Mouse (Mus musculus) kidney, postnatal 0 days (tissue): ENCODE results near the gene Rps6kb1. TPM values are rescaled to one million over a fixed set of nuclear protein-coding genes. Genes with fewer than 3 reads are reported as not detected.
A peak's percentile ranks its signal among the peaks of the same experiment; 100 is the strongest.

Experiments used
- ATAC-seq: fragments of 200-750 bp; cut with Nextera tagmentation; replicated peaks from 2 replicates; pipeline ENCODE4 v1.8.0; 2017; ENCODE audit warnings: low read depth, moderate number of reproducible peaks, moderate TSS enrichment, moderate library complexity; ENCODE audit not compliant: low FRiP score
- DNase-seq: peaks from one replicate; pipeline ENCODE4 v3.0.0-alpha.2; 2016; ENCODE audit warnings: low spot score
- H3K27ac ChIP-seq: fragments of 300-500 bp; sonication (generic); 2 replicates; pipeline ENCODE4 v1.5.1; 2014; ENCODE audit warnings: mild to moderate bottlenecking
- H3K27me3 ChIP-seq: fragments of 300-500 bp; sonication (generic); 2 replicates; pipeline ENCODE4 v1.6.1; 2014; ENCODE audit warnings: low read length, mixed read lengths; ENCODE audit not compliant: insufficient read depth
- H3K36me3 ChIP-seq: fragments of 300-500 bp; sonication (generic); 2 replicates; pipeline ENCODE4 v1.6.1; 2014; ENCODE audit warnings: low read length, mixed read lengths; ENCODE audit not compliant: insufficient read depth
- H3K4me1 ChIP-seq: fragments of 300-500 bp; sonication (generic); replicated peaks from 2 replicates; pipeline ENCODE4 v1.6.1; 2014; ENCODE audit warnings: antibody characterized with exemption, low read length, mixed read lengths; ENCODE audit not compliant: insufficient read depth
- H3K4me2 ChIP-seq: fragments of 300-500 bp; sonication (generic); 2 replicates; pipeline ENCODE4 v1.6.1; 2014; ENCODE audit warnings: mild to moderate bottlenecking, low read length, moderate library complexity, mixed read lengths
- H3K4me3 ChIP-seq: fragments of 300-500 bp; sonication (generic); replicated peaks from 2 replicates; pipeline ENCODE4 v1.5.1; 2014; ENCODE audit warnings: low read depth, low read length
- H3K9ac ChIP-seq: fragments of 300-500 bp; sonication (generic); 2 replicates; pipeline ENCODE4 v1.6.1; 2014; ENCODE audit warnings: low read depth, low read length
- H3K9me3 ChIP-seq: fragments of 300-500 bp; sonication (generic); replicated peaks from 2 replicates; pipeline ENCODE4 v1.6.1; 2016; ENCODE audit warnings: low read length, inconsistent platforms, mixed read lengths
- CTCF ChIP-seq: IDR thresholded peaks from 2 replicates; pipeline ENCODE4 v1.5.1; 2016; ENCODE audit warnings: antibody characterized with exemption, low read depth, mild to moderate bottlenecking, moderate library complexity
- WGBS: fragments of 180-500 bp; shearing (Covaris S2); extraction: QIAGEN DNeasy Blood & Tissue Kit; methylation state at CpG from one replicate; pipeline ENCODE4 v1.1.7; 2014; 5-methylcytosine and 5-hydroxymethylcytosine counted together
- polyA plus RNA-seq: library from polyadenylated mRNA; unstranded; fragments of >200 nt; fragmentation: Nextera tagmentation; extraction: Ambion mirVana; gene quantifications from 2 replicates; pipeline ENCODE4 v1.2.1, GENCODE M21; 2015

The Rps6kb1 gene
- polyA plus RNA-seq, 1 experiment from 2014 or later = 50.8 TPM

DNA sequence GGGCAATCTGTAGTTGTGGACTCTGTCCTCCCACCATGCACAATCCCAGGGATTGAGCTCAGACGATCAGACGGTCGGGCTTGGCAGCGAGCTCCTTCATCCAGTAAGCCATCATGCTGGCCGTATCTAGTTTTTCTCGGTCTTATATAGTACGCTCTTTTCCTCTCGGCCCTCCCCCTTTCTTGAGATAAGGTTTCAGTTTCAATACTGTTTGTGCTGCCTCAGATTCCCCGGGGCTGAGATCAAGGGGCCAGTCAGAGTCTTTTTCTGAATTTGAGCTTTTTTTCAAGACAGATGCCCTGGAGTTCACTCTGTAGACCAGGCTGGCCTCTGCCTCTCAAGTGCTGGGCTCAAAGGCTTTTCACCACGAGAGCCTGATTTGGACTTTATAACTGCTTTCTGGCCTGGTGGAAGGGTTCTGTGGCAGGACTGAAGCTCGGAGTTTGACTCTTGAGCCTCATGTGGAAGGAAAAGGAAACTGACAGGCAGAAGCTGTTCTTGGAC, 36.7 kb upstream of the Rps6kb1 start:
- TF ChIP-seq CTCF = no peak
- Histone ChIP-seq H3K27ac (peak overlapping the region; percentile 81), H3K4me1 (peaks cover 25% of the 10 kb centered on the region), H3K36me3 (no peaks in the 10 kb centered on the region), H3K9me3 (no peaks in the 10 kb centered on the region), H3K9ac (no peak overlapping the region), H3K4me3 (no peak overlapping the region), H3K4me2 (peak overlapping the region; percentile 25; the same call in 1 of the 2 replicates), H3K27me3 (no peaks in the 10 kb centered on the region)
- WGBS = 31% methylated on average over 11 of the region's 11 CpGs
- 0 out of 2 replicates have a peak, but pooled peaks have one; percentile 9 for ATAC-seq
- peak; percentile 80 for DNase-seq

- Histone ChIP-seq H3K27ac (peak overlapping the region; percentile 81), H3K4me2 (no peak overlapping the region), H3K9me3 (no peaks in the 10 kb centered on the region), H3K4me1 (peaks cover 25% of the 10 kb centered on the region), H3K9ac (no peak overlapping the region), H3K36me3 (no peaks in the 10 kb centered on the region), H3K27me3 (no peaks in the 10 kb centered on the region), H3K4me3 (no peak overlapping the region)
- 75% methylated on average over 9 of the region's 9 CpGs for WGBS
- no peak for TF ChIP-seq CTCF
- ATAC-seq = peak; percentile 76
- peak; percentile 35 for DNase-seq
Observed at GRCm38 (mm10) chr11:86580319-86581113, 35.9 kb upstream of the Rps6kb1 start.

GRCm38 (mm10) chr11:86579731-86580318, 35.2 kb upstream of the Rps6kb1 start:
- Histone ChIP-seq H3K27ac (peak overlapping the region; percentile 81), H3K9me3 (no peaks in the 10 kb centered on the region), H3K4me1 (peaks cover 25% of the 10 kb centered on the region), H3K4me2 (no peak overlapping the region), H3K36me3 (no peaks in the 10 kb centered on the region), H3K4me3 (no peak overlapping the region), H3K9ac (no peak overlapping the region), H3K27me3 (no peaks in the 10 kb centered on the region)
- 67% methylated on average over 10 of the region's 10 CpGs for WGBS
- DNase-seq (no peak), ATAC-seq (peak; percentile 14; the same call in 1 of the 2 replicates)
- TF ChIP-seq CTCF = no peak

- no peaks in the 10 kb centered on the region for H3K27me3 ChIP-seq
- H3K4me2 ChIP-seq = no peak overlapping the region
- H3K4me1 ChIP-seq = peaks cover 25% of the 10 kb centered on the region
- no peaks in the 10 kb centered on the region for H3K36me3 ChIP-seq
- no peak overlapping the region for H3K9ac ChIP-seq
- TF ChIP-seq CTCF = no peak
- peak; percentile 40 for DNase-seq
- H3K27ac ChIP-seq = peak overlapping the region; percentile 81
- no peak for ATAC-seq
- 71% methylated on average over 25 of the region's 25 CpGs for WGBS
- no peaks in the 10 kb centered on the region for H3K9me3 ChIP-seq
- H3K4me3 ChIP-seq = no peak overlapping the region
Observed at GRCm38 (mm10) chr11:86578809-86579730, 34.5 kb upstream of the Rps6kb1 start.

- Histone ChIP-seq H3K4me1 (peaks cover 25% of the 10 kb centered on the region), H3K27me3 (no peaks in the 10 kb centered on the region), H3K9ac (no peak overlapping the region), H3K36me3 (no peaks in the 10 kb centered on the region), H3K4me3 (no peak overlapping the region), H3K27ac (peak overlapping the region; percentile 81; the same call in 1 of the 2 replicates), H3K9me3 (no peaks in the 10 kb centered on the region), H3K4me2 (no peak overlapping the region)
- ATAC-seq (no peak), DNase-seq (no peak)
- TF ChIP-seq CTCF = no peak
- 58% methylated on average over 6 of the region's 6 CpGs for WGBS
Observed at GRCm38 (mm10) chr11:86578106-86578808, 33.7 kb upstream of the Rps6kb1 start.
